Mouse (Mus musculus): ENCODE data around the gene Zfp541. TPM values are rescaled to one million over a fixed set of nuclear protein-coding genes. Genes with fewer than 3 reads are reported as not detected.
A peak's percentile ranks its signal among the peaks of the same experiment; 100 is the strongest.

Zfp541 gene
- polyA plus RNA-seq, 1 experiment from 2014 or later = 0.36 TPM

DNA sequence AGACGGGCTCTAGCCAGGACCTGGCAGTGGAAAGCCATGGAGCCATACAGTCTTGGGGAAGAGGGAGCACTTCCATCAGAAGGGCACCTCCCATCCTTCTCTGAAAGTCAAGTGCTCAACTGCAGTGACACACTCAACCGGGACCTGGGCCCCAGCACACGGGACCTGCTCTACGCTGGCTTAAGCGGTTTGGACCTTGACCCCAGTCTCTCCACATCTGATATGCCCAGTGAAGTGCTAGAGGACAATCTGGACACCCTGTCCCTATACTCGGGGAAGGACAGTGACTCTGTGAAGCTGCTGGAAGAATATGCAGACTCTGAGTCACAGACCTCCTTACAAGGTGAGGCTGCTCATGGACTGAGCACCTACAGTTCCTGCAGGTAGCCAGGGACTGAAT is 10.3 kb downstream of the Zfp541 start:
- no peak for DNase-seq (ENCODE audit: low spot score)

DNA sequence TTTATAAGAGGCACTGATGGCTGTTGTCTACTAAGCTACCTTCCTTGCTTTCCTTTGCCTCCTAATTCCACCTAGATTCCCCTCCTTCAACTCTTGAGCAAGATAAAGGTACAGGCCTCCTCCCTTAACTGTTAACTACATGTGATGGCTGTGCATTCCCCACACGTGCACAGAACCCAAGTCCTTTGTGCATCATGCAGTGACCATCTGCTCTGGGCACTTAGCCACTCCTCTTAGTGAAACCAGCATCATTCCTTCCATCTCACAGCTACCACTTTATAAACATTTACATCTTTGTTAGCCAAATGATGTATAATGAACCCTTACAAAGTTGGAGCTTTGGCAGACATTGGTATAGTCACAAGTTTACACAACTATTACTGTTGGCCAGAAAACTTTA is 18.3 kb downstream of the Zfp541 start:
- DNase-seq (ENCODE audit: low spot score) = no peak

DNA sequence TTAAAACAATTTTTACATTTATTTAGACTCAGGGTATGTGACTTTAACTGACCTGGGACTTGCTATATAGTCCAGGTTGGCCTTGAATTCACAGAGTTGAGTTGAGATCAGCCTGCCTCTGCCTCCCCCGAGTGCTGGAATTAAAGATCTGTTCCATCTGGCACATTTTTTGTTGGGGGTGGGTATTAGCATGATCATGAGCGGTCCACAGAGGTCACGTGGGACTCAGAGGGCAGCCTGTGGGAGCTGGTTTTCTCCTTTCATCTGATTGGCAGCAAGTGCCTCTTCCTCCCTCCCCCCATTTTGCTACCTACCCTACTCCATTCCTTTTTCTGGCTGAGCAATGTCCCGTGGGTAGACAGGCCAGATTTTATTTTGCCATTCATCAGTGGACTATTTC is 19.0 kb downstream of the Zfp541 start:
- DNase-seq (ENCODE audit: low spot score) = no peak

DNA sequence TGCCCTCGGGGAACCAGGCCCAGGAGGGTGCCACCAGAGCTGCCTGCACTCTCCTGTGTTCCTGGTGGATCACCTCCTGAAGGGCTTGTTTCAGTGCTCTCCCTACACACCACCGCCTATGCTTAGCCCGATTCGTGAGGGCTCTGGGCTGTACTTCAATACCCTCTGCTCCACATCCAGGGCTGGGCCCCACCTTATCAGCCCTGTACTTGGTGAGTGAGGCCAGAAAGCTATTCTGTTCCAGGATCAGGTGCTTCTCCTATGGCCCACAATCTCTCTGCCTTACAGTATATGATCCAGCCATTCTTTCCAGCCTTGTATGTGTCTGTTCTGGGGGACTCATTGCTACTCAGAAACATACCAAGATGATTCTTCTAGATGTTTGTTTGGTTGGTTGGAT is 21.7 kb downstream of the Zfp541 start:
- DNase-seq (ENCODE audit: low spot score) = no peak

DNA sequence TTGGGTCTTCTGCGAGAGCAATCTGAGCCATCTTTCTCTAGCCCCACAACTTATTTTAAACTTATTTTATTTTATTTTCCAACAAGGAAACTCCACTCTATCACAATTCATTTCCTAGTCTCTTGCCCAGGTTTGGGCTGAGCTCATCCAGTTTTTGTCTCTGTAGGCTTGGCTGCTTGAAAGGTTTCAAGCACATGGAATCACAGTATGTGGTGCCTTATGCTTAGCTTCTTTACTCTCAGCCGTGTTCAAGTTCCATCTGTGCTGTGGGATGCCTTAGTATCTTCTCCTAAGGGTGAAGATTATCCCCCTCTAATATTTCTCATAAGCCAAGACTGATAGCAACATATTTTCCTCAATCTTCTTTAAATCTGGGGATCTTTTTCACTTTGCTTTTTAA is 26.0 kb downstream of the Zfp541 start:
- no peak for DNase-seq (ENCODE audit: low spot score)

DNA sequence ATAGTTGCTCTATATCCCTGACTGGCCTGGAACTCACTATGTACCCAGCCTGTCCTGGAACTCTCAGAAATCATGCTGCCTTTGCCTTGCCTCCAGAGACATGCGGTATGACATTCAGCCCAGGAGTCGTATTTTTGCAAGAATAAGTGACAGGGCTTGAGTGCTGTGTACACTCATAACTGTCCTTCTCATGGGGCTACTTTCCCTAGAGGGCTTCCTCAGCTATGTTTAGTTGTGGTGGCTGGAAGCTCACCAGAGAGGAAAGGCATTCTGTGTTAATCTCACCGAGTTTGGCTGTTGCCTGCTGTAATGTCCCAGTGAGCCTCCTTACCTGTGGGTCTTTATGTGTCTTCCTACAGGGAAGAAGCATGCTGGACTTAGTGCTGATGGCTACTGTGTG is 33.0 kb downstream of the Zfp541 start:
- DNase-seq (ENCODE audit: low spot score) = no peak

DNA sequence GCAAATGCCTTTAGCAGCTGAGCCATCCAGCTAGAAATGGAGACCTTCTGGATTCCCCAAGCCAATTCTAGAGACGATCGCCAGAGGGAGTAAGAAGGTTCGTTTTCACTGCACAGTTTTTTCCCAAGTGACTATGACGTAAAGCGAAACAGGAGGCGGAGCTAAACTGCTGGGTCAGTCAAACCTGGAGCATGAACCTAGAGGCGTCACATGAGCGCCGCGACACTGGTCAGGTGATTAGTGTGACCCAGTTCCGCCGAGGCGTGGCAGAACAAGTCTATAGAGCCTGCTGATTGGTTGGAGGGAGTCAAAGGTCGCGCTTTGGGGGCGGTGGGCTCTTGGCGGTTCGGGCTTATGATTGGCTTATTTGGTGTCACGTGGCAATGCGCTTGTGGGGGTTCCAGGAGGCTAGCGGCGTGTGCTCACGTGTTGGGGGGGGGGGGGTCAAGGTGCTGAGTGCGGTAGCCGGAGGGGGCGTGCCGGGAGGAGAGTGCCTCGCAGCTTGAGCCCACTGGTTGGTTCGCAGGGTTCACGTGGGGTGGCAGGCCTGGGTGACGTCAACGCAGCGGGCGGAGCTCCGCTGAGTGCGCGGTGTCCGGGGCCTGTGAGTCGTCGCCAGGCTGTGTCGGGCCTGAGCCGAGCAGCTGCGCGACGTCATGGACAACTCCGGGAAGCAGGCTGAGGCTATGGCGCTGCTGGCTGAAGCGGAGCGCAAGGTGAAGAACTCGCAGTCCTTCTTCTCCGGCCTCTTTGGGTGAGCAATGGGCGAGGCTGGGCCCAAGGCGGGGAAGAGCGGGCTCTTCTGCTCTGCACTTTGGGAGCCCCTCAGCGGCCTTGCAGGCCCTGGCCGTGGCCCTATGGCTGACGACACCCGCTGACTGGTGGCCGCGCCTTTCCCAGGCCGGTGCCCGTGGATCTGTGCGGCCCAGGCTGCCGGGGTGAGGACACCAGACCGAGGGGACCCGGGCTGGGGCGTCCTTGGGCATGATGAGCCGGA is 36.7 kb downstream of the Zfp541 start, which contains the start of gene Napa:
Gene Napa (plus strand): TSS at position 438 of the 997 bp plus-strand sequence.
- DNase-seq (ENCODE audit: low spot score) = peak; percentile 99

DNA sequence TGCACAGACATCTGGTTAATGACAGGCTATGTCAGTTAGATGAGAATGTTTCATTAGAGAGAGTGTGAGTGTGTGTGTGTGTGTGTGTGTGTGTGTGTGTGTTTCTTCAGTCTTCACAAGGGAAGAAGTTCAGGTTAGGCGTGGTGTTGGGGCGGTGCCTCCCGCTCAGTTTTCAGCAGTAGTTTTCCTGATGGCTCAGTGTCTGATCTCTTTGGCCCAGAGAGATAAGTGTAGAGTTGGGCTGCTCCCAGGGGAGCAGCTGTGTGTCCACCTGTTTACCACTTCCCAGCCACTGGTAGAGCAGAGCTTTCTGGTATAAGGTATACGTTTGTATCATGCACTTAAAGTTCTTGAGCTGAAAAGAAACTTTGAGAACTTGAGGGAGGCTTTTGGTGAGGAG is 38.3 kb downstream of the Zfp541 start:
- no peak for DNase-seq (ENCODE audit: low spot score)

DNA sequence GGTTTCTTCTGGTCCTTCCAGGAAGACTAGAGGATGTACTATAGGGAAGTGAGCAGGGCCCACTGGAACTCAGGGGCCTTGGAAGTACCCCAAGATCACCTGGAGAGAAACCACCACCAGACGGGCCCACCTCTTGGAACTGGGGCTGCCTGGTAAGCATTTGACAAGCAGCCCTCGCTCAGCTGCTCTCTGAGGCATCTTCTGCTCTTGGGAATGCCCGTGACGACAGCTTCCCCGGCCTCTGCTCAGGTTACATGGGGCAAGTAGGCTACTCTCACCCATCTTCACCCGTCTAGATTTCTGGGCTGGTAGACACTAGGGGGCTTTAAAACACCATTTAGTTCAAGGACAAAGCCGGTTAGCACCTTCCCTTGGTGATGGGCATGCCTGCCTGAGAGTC is 39.5 kb downstream of the Zfp541 start:
- DNase-seq (ENCODE audit: low spot score) = no peak

DNA sequence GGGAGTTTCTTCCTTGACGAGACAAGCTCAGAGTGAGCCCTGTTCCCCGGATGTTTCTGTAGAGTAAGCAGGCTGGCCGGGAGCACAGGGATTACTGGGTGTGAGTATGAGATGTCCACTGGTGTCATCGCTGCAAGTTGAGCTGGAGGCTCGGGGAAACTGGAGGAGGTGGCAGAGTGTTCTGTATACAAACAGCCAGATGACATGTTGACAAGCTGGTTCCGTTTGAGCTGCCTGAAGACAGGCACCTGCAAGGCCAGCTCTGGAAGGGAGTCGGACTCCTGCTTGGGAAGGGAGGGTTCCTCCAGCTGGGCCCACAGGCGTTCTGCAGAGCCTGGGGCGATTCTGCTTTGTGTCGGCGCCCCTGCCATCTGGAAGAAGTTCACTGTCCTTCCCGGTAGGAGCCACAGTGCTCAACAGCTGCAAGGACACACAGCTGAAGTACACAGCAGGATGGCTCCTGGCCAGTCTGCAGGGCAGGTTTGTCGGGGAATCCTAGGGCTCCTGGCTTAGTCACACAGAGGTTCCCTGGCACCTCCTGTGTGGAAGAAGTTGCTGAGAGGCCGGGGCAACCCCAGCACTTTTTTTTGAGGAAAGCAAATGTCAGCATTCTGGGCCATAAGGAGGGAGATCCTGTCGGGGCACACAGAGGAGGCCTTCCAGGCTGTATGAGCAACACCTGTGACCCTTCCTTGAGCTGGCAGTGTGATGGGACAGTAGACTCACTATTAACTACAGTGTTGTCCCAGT is 40.3 kb downstream of the Zfp541 start:
- no peak for DNase-seq (ENCODE audit: low spot score)

DNA sequence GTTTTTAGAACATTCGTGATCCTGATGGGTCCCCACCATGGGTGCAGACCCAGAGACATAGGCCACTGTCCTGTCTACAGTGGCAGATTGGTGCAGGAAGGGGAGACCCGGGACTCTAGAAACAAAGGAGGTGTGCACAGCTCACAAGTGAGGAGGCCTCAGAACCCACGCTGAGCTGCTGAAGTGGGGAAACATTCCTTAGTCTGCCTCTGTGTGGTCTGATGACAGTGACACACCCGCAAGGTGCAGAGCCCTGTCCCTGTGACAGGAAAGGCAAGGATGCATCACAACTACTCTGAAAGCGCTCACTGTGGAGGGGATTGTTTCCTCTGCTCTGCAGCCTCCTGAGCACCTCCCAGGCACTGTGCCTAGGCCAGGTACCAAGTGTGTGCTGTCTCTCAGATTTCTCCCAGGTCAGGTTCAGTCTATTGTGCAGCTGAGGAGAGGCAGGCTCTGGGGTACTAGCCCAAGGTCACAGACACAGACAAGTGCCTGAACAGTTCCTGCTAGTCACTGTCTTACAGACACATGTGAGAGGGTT is 41.1 kb downstream of the Zfp541 start:
- DNase-seq (ENCODE audit: low spot score) = no peak

DNA sequence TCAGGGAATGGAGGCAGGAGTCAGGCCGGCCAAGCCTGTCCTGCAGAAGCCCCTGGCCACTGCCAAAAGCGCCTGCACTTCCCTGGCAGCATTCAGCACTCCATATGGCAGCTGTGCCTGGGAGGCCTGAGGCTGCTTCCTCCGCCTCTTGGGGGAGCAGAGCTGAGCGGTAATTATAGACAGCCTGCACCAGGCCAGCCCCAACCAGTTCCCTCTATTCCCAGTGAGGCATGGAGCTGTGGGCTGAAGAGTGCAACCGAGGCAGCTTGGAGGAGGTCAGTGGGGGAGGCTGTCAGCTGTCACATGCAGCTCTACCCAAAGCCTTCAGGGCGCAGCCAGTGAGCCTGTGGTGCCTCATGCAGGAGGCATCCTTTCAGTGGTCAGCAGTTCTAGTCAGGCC is 42.1 kb downstream of the Zfp541 start:
- no peak for DNase-seq (ENCODE audit: low spot score)

DNA sequence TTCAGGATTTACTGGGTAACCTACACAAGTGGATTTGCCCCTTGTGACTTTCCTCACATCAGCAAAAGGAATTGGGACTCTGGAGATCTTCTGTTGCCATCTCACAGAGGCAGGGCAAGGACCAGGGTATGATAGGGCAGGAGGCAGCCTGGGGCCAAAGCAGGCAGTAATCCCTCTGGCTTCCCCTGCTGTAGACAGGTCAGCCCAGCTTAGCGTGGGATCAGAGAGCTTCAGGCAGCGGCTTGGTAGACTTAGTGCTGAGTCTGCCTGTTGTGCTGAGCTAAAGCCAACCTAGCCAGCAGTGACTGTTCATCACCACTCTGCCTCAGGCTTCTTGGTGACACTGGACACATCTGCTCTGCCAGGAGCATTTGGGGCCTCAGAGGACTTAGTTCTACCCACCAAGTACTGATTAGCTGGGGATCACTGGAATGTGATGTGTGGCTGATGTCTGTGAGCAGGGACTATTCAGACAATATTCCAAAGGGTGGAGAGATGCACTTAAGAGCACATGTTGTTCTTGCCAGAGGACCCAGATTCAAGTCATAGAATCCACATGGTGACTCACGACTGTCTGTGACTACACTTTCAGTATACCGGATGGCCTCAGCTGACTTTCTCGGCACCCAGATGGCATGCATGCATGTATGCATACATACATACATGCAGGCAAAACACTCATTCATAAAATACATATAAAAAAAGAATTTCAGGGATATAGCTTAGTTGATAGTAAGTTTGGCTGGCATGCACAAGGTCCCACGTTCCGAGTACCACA is 43.2 kb downstream of the Zfp541 start:
- no peak for DNase-seq (ENCODE audit: low spot score)

DNA sequence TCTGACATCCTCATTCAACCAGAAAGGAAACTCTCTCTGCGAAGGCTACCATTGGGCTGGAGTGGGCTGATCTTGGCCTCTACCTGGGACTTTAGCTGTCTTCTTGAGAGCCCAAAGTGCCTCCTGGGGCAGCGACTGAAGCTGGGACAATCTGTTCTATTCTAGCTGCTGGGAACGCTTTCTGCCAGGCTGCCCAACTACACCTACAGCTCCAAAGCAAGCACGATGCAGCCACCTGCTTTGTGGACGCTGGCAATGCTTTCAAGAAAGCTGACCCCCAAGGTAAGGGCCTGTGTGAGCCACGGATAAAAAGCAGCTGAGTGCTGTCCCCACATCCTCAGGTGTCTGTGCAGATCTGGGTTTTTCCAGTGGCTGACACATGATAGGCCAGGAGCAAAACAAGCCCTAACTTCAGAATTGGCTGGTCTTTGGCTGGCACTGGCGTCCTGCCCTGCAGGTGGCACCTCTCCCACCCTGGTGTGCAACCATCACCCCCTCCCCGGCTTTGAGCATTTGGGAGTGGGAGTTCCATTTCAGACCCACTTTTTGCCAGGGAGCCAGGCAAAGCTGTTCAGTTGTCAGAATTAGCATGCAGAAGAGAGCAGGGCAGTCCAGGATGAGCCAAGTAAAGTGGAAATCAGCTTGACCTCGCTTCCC is 47.4 kb downstream of the Zfp541 start:
- no peak for DNase-seq (ENCODE audit: low spot score)

DNA sequence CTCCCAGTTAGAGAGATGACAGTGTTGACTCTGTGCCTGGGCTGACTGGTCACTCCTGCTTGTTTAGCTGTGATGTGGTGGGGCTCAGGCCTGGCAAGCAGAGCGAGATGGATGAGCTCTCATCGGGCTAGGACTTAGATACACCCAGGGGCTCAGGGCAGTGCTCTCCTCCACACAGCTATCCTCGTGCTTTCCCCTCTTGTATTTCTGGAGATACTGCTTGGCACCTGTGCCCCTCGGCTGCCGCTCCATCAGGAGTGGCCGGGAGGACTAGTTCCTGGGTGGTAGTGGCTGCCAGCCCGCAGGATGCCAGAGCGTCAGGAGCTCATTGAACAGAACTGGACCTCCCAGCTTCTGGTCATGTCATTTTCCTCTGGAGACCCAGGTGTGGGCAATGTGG is 48.5 kb downstream of the Zfp541 start:
- no peak for DNase-seq (ENCODE audit: low spot score)

DNA sequence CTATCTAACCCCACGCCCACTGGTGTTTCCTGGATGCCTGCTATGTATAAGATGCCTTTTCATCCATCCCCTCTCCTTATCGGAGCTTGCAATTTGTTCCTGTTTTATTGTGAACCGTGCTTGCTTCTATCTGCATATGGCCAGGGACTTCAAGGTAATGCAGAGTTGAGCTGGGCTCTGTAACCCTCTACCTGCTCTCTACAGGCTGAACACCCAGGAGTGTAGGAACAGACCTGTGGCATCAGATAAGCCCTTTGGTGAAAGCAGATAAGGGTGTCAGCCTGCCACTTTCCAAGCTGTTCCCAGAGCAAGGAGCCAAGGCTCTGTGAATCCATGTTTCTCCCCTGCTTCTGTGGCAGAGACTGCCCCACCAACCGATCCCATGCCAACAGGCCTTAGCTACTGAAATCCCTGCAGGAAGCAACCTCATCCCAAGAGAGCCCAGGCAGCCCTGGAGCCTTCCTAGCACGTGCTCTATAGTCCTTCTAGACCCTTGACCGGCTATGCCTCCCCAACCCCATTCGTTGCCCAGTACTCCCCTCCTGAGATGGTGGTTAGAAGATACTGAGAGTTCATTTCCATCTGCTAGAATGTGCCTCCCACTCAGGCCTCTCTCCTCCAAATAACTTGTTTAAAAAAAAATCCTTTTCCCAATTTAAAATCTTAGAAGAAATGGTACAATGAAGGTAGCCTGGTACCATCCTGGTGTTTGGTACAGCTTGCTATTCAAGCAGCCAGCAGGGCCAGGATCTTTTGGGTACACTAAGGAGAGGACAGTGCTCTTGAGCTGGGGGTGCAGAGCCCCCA is 49.9 kb downstream of the Zfp541 start:
- DNase-seq (ENCODE audit: low spot score) = no peak

DNA sequence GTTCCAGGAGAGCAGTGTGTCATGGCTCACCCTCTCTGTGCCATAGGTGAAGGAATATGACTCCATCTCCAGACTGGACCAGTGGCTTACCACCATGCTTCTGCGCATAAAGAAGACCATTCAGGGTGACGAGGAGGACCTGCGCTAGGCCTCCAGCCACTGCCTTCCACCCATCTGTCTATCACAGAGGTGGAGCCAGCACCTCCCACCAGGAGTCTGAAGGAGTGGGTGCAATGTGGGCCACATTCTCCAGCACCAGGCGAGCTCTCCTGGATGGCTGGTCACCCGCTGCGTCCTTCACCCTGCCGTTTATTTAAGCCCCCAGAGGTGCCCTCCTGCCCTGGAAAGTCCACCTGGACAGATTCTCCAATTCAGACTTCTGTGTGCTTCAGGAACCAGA is 54.8 kb downstream of the Zfp541 start:
- no peak for DNase-seq (ENCODE audit: low spot score)

DNA sequence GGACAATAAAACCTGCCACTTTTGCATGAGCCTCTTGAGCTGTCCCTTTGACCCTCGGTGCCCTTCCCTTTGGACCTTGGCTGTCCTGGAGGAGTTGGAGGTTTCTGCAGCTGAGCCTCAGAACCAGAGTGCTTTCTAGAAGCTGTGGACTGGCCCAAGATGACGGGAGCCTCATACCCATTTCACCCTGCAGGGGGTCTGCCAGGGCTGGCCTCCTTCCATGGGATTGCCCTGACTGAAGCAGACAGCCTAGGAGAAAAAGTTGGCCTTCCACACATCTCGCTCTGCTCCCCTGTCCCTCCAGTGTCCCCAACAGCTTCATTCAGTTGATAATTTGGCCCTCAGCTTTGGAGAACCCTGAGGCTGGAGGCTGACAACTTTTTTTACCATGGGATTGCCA is 55.5 kb downstream of the Zfp541 start:
- DNase-seq (ENCODE audit: low spot score) = no peak

DNA sequence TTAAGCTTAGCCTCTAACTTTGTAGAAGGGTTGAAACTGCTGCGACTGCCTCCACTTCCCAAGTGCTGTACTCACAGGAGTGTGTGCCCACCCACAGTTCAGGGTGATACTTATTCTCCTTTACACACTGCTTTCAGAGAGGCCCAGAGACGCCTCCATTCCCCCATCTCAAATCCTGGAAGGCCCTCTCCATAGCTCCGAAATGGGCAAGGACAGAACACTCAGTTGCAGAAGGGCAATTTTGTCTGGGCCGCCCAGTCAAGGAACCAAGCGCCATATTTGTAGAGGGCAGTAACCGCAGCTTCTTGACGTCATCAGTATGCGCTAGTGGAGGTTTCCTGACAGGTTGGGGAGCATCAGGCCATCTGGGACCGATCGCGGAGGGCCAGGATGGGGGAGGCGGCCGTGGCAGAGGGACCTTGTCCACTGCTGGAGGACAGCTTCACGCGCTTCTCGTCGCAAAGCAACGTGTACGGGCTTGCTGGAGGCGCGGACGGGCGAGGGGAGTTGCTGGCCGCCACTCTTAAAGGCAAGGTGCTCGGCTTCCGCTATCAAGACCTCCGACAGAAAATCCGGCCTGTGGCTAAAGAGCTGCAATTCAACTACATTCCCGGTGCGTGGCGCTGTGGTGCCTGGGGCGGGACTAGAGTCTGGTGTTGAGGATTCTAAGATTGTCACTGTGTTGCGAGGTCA is 58.1 kb downstream of the Zfp541 start, which contains the start of gene Kptn:
Gene Kptn (plus strand): TSS at position 327 of the 693 bp plus-strand sequence.
- peak; percentile 92 for DNase-seq (ENCODE audit: low spot score)
